In genomic region chr10:53795567-53796257, GRCm38 (mm10) we compare ENCODE assay signal across 8 mouse cellular contexts. TPM values are rescaled to one million over a fixed set of nuclear protein-coding genes. Genes with fewer than 3 reads are reported as not detected.
DNase-seq lines count a peak whose midpoint lies in the region; ATAC-seq and TF ChIP-seq lines count a peak whose summit lies in the region.

No protein-coding gene starts in this region.

- 0 out of 2 replicates have a peak, but pooled peaks have one; percentile 50 for ATAC-seq in neural tube, embryonic 15.5 days (ENCODE audit: low FRiP score)
- ATAC-seq in activated CD4-positive, CD25-positive, alpha-beta regulatory T cell, adult 4 months = no peak

- H3K9me3 ChIP-seq in E14TG2a.4 (ENCODE audit: low read length) = peaks cover 12% of the 10 kb centered on the region
- no peaks in the 10 kb centered on the region for H3K9me3 ChIP-seq in neural tube, embryonic 15.5 days (replicated peaks)

- no peak overlapping the region for H3K4me2 ChIP-seq in neural tube, embryonic 15.5 days

- 6% methylated on average over 2 of the region's 2 CpGs for WGBS in neural tube, embryonic 15.5 days

- no peak overlapping the region for H3K27ac ChIP-seq in neural tube, embryonic 15.5 days (replicated peaks)

- H3K4me1 ChIP-seq in E14TG2a.4 (replicated peaks; ENCODE audit: low read depth, low read length) = no peaks in the 10 kb centered on the region
- no peaks in the 10 kb centered on the region for H3K4me1 ChIP-seq in neural tube, embryonic 15.5 days

- no peaks in the 10 kb centered on the region for H3K36me3 ChIP-seq in E14TG2a.4 (ENCODE audit: insufficient read depth, low read length)
- H3K36me3 ChIP-seq in neural tube, embryonic 15.5 days = no peaks in the 10 kb centered on the region

- H3K9ac ChIP-seq in neural tube, embryonic 15.5 days (replicated peaks) = no peak overlapping the region

- H3K27me3 ChIP-seq in E14TG2a.4 (ENCODE audit: insufficient read depth, low read length) = no peaks in the 10 kb centered on the region
- no peaks in the 10 kb centered on the region for H3K27me3 ChIP-seq in neural tube, embryonic 15.5 days (replicated peaks)

- no peak overlapping the region for H3K4me3 ChIP-seq in E14TG2a.4 (replicated peaks; ENCODE audit: low read length)
- H3K4me3 ChIP-seq in neural tube, embryonic 15.5 days (replicated peaks) = no peak overlapping the region

- 0 out of 2 replicates have a peak, but pooled peaks have one; percentile 10 for TF ChIP-seq CTCF in E14TG2a.4 (conservative IDR thresholded peaks at IDR 0.05; ENCODE audit: low read length)

- peak; percentile 29 to 67 for DNase-seq in heart, postnatal 10 days
- no peak for DNase-seq in heart, adult 11 months
- peak; percentile 74 to 77 for DNase-seq in cerebellum, postnatal 14 days
- peak; percentile 55 for DNase-seq in layer of hippocampus, adult 11-12 months (ENCODE audit: low spot score)
- no peak for DNase-seq in ovary, postnatal 10 days (ENCODE audit: low spot score)

- intact Hi-C loops in heart, postnatal 10 days (cut with DNase I) = loop anchor here (1.0 to 10.0 kb wide), 2 partner anchors 154 to 451 kb away; no protein-coding TSS in a partner anchor

RNA-seq across cellular contexts. Expression of gene Fam184a, which starts 44.8 kb away (rescaled TPM):
- 1 to 10 TPM; 1.2 to 5.8 TPM for total RNA-seq in heart, postnatal 10 days (2021)
- 13.0 and 14.9 TPM in 2 replicates for polyA plus RNA-seq in neural tube, embryonic 15.5 days (2015; fragmentation: Nextera tagmentation; extraction: Ambion mirVana)
- not detected for polyA plus RNA-seq in activated CD4-positive, CD25-positive, alpha-beta regulatory T cell, adult 4 months (2017; shearing (Covaris generic))

Comparison
In these comparisons a context has a peak if more than half of its experiments do, and no peak if none do; other contexts are left out.
1. DNase-seq: peak in heart, postnatal 10 days (2 of 2), cerebellum, postnatal 14 days (2 of 2) and layer of hippocampus, adult 11-12 months (single experiment); none in heart, adult 11 months (single experiment) and ovary, postnatal 10 days (single experiment).
2. RNA of gene Fam184a, which starts 44.8 kb away (polyA plus RNA-seq): 13.0 to 14.9 TPM in neural tube, embryonic 15.5 days; not detected in activated CD4-positive, CD25-positive, alpha-beta regulatory T cell, adult 4 months; every median in the first group is over 10 times any median in the second.